Mouse (Mus musculus) limb, embryonic 11.5 days (tissue): ENCODE results near the gene Olfr643. TPM values are rescaled to one million over a fixed set of nuclear protein-coding genes. Genes with fewer than 3 reads are reported as not detected.
"Not testable (repeated sequence)": the region's sequence is repeated elsewhere in the genome, so short reads cannot be mapped to it uniquely, and the experiment has no call there.

ENCODE experiments used
- ATAC-seq: fragments of 200-750 bp; cut with Nextera tagmentation; 2 replicates; pipeline ENCODE4 v1.8.0; 2017; ENCODE audit warnings: low read depth; ENCODE audit not compliant: insufficient number of reproducible peaks, low FRiP score, low TSS enrichment
- DNase-seq: peaks from one replicate; pipeline ENCODE4 v3.0.0-alpha.2; 2015; ENCODE audit warnings: low spot score
- H3K27ac ChIP-seq: fragments of 300-500 bp; sonication (generic); replicated peaks from 2 replicates; pipeline ENCODE4 v1.5.1; 2014; ENCODE audit warnings: low read depth, mild to moderate bottlenecking, low read length
- H3K27me3 ChIP-seq: fragments of 300-500 bp; sonication (generic); 2 replicates; pipeline ENCODE4 v1.6.1; 2014; ENCODE audit warnings: mild to moderate bottlenecking, low read length, mixed read lengths; ENCODE audit not compliant: control insufficient read depth, insufficient read depth
- H3K36me3 ChIP-seq: fragments of 300-500 bp; sonication (generic); 2 replicates; pipeline ENCODE4 v1.6.1; 2014; ENCODE audit warnings: mild to moderate bottlenecking, low read length, moderate library complexity, mixed read lengths; ENCODE audit not compliant: control insufficient read depth, insufficient read depth
- H3K4me1 ChIP-seq: fragments of 300-500 bp; sonication (generic); 2 replicates; pipeline ENCODE4 v1.6.1; 2014; ENCODE audit warnings: low read length, mixed read lengths; ENCODE audit not compliant: control insufficient read depth, insufficient read depth
- H3K4me2 ChIP-seq: fragments of 300-500 bp; sonication (generic); 2 replicates; pipeline ENCODE4 v1.6.1; 2014; ENCODE audit warnings: low read depth, mild to moderate bottlenecking, moderate library complexity; ENCODE audit not compliant: severe bottlenecking
- H3K4me3 ChIP-seq: fragments of 300-500 bp; sonication (generic); 2 replicates; pipeline ENCODE4 v1.5.1; 2014; ENCODE audit warnings: low read depth, low read length
- H3K9ac ChIP-seq: fragments of 300-500 bp; sonication (generic); 2 replicates; pipeline ENCODE4 v1.6.1; 2014; ENCODE audit warnings: mild to moderate bottlenecking, low read length
- H3K9me3 ChIP-seq: fragments of 300-500 bp; sonication (generic); 2 replicates; pipeline ENCODE4 v1.6.1; 2016; ENCODE audit warnings: low read length; ENCODE audit not compliant: control insufficient read depth
- WGBS: fragments of 180-500 bp; shearing (Covaris S2); extraction: QIAGEN DNeasy Blood & Tissue Kit; methylation state at CpG from one replicate; pipeline ENCODE4 v1.1.7; 2014; 5-methylcytosine and 5-hydroxymethylcytosine counted together
- polyA plus RNA-seq: library from polyadenylated mRNA; unstranded; fragments of >200 nt; fragmentation: Nextera tagmentation; extraction: Ambion mirVana; gene quantifications from 2 replicates; pipeline ENCODE4 v1.2.1, GENCODE M21; 2014

Olfr643 gene
- polyA plus RNA-seq, 1 experiment from 2014 or later = not detected

DNA sequence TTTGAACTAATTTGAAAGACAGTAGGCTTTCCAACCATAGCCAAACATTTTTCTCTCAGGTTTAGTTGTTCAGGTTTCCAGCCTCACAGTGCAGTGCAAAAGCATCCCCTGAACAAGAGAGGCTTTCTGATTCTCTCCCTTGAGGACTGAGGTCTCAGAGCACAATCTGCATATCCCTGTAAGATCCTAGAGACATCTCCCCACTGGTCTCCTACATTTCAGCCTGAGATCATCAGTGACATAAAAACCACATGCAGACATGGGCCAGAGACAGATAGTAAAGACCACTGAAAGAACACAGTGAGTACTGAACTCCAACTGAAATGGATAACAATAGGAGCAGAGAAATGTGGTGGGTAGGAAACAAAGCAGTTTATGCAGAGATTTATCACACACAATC, 138.8 kb downstream of the Olfr643 start, which contains the start of gene Olfr638:
TSS of gene Olfr638 (plus strand) at position 301 of the 400 bp plus-strand sequence.
- Histone ChIP-seq H3K27ac (no peak within 1 kb of the TSS), H3K4me3 (no peak within 1 kb of the TSS), H3K4me2 (no peak within 1 kb of the TSS), H3K27me3 (no peaks in the 10 kb centered on the region), H3K36me3 (no peaks in the 10 kb centered on the region), H3K9me3 (no peaks in the 10 kb centered on the region), H3K4me1 (no peaks in the 10 kb centered on the region), H3K9ac (no peak within 1 kb of the TSS)
- DNase-seq (no peak), ATAC-seq (no peak)

DNA sequence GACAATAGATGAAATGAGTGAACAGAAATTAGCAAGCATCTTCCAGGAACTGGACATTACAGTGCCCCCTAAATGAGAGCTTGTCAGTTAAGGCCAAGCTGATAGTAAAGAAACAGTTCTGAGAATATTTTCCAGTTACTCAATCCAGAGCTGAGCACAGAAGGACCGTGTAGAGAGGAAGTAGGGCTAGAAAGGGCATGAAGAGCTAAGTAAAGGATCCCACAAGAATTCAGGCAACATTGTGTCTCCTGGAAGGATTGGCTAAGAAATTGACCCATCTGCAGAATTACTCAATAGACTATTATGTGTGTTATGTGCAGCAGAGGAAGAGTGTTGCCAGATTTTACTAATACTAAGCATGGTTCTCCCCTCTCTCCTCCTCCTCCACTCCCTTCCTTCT, 165.4 kb downstream of the Olfr643 start:
- Histone ChIP-seq H3K4me1 (no peaks in the 10 kb centered on the region), H3K9ac (no peak overlapping the region), H3K9me3 (no peaks in the 10 kb centered on the region), H3K27ac (no peak overlapping the region), H3K36me3 (no peaks in the 10 kb centered on the region), H3K27me3 (no peaks in the 10 kb centered on the region), H3K4me3 (no peak overlapping the region), H3K4me2 (no peak overlapping the region)
- DNase-seq (no peak), ATAC-seq (no peak)
- WGBS = 72% methylated on average over 1 of the region's 1 CpGs

- no peak within 1 kb of the TSS for H3K27ac ChIP-seq
- H3K9ac ChIP-seq = no peak within 1 kb of the TSS
- WGBS = 77% methylated on average over 1 of the region's 1 CpGs
- no peaks in the 10 kb centered on the region for H3K9me3 ChIP-seq
- no peak within 1 kb of the TSS for H3K4me2 ChIP-seq
- H3K36me3 ChIP-seq = no peaks in the 10 kb centered on the region
- no peaks in the 10 kb centered on the region for H3K4me1 ChIP-seq
- H3K27me3 ChIP-seq = no peaks in the 10 kb centered on the region
- ATAC-seq (no peak), DNase-seq (no peak)
- H3K4me3 ChIP-seq = no peak within 1 kb of the TSS
Observed at GRCm38 (mm10) chr7:103970852-103971251, 166.4 kb downstream of the Olfr643 start, which contains the start of gene Olfr635. Olfr635 (plus strand) TSS chr7:103971152.

- not testable (repeated sequence) for H3K9me3 ChIP-seq, H3K9ac ChIP-seq, H3K4me2 ChIP-seq, H3K36me3 ChIP-seq, H3K27me3 ChIP-seq, H3K27ac ChIP-seq, H3K4me3 ChIP-seq, ATAC-seq, H3K4me1 ChIP-seq, DNase-seq
- 91% methylated on average over 22 of the region's 22 CpGs for WGBS
Observed at GRCm38 (mm10) chr7:103966873-103967272, 170.3 kb downstream of the Olfr643 start.

Other genes with a start within 250 kb of the Olfr643 start
- not detected in 2 replicates for gene Olfr64, start 242.9 kb downstream of the Olfr643 start, polyA plus RNA-seq
- not detected in 2 replicates for gene Olfr65, start 233.9 kb downstream of the Olfr643 start, polyA plus RNA-seq
- not detected in 2 replicates for gene Olfr631, start 208.6 kb downstream of the Olfr643 start, polyA plus RNA-seq
- gene Olfr632, start 203.1 kb downstream of the Olfr643 start, polyA plus RNA-seq = not detected in 2 replicates
- not detected in 2 replicates for gene Olfr633, start 193.0 kb downstream of the Olfr643 start, polyA plus RNA-seq
- gene Olfr635, start 166.3 kb downstream of the Olfr643 start, polyA plus RNA-seq = not detected in 2 replicates
- not detected in 2 replicates for gene Olfr638, start 138.7 kb downstream of the Olfr643 start, polyA plus RNA-seq
- not detected in 2 replicates for gene Olfr639, start 120.1 kb downstream of the Olfr643 start, polyA plus RNA-seq
- gene Olfr640, start 111.8 kb downstream of the Olfr643 start, polyA plus RNA-seq = not detected in 2 replicates
- not detected in 2 replicates for gene Olfr641, start 102.0 kb downstream of the Olfr643 start, polyA plus RNA-seq
- not detected in 2 replicates for gene Olfr642, start 84.7 kb downstream of the Olfr643 start, polyA plus RNA-seq
- gene 4930516K23Rik, start 76.0 kb downstream of the Olfr643 start, polyA plus RNA-seq = not detected in 2 replicates
- gene Olfr644, start 65.5 kb downstream of the Olfr643 start, polyA plus RNA-seq = not detected in 2 replicates
- gene Olfr645, start 51.9 kb downstream of the Olfr643 start, polyA plus RNA-seq = not detected in 2 replicates
- gene Olfr646, start 32.5 kb downstream of the Olfr643 start, polyA plus RNA-seq = not detected in 2 replicates
- not detected in 2 replicates for gene Ubqln5, start 7.6 kb downstream of the Olfr643 start, polyA plus RNA-seq
- gene Ubqln3, start 5.9 kb upstream of the Olfr643 start, polyA plus RNA-seq = not detected in 2 replicates
- gene Ubqlnl, start 13.2 kb upstream of the Olfr643 start, polyA plus RNA-seq = not detected in 2 replicates
- not detected in 2 replicates for gene Olfm5, start 27.4 kb upstream of the Olfr643 start, polyA plus RNA-seq
- 0.18 and 0.25 TPM in 2 replicates for gene Olfr648, start 46.0 kb upstream of the Olfr643 start, polyA plus RNA-seq
- not detected in 2 replicates for gene Olfr649, start 58.6 kb upstream of the Olfr643 start, polyA plus RNA-seq
- 3.5 and 5.5 TPM in 2 replicates for gene Trim6, start 81.4 kb upstream of the Olfr643 start, polyA plus RNA-seq
- gene Trim34a, start 107.1 kb upstream of the Olfr643 start, polyA plus RNA-seq = 0.64 and 1.4 TPM in 2 replicates
- gene Trim5, start 150.7 kb upstream of the Olfr643 start, polyA plus RNA-seq = 0.08 and 0.13 TPM in 2 replicates
- 3.8 and 3.9 TPM in 2 replicates for gene Trim12a, start 178.1 kb upstream of the Olfr643 start, polyA plus RNA-seq
- gene Trim34b, start 192.1 kb upstream of the Olfr643 start, polyA plus RNA-seq = not detected in 2 replicates
- gene Trim12c, start 216.0 kb upstream of the Olfr643 start, polyA plus RNA-seq = 1.3 and 1.8 TPM in 2 replicates
- not detected in 2 replicates for gene Trim30b, start 232.5 kb upstream of the Olfr643 start, polyA plus RNA-seq